Mouse (Mus musculus) sigmoid colon, adult 10 weeks (tissue): ENCODE results near the gene Gm21708. TPM values are rescaled to one million over a fixed set of nuclear protein-coding genes. Genes with fewer than 3 reads are reported as not detected.

Experiments
- polyA plus RNA-seq: library from polyadenylated mRNA; stranded (reverse); fragments of 350-450 nt; fragmentation: Illumina TruSeq; extraction: RNeasy Lipid Tissue Mini Kit (QIAGEN cat#74804); gene quantifications from one replicate; pipeline ENCODE4 v1.2.3, GENCODE M21; 2014; ENCODE audit warnings: low read depth, low replicate concordance

The Gm21708 gene
- polyA plus RNA-seq: not detected

DNA sequence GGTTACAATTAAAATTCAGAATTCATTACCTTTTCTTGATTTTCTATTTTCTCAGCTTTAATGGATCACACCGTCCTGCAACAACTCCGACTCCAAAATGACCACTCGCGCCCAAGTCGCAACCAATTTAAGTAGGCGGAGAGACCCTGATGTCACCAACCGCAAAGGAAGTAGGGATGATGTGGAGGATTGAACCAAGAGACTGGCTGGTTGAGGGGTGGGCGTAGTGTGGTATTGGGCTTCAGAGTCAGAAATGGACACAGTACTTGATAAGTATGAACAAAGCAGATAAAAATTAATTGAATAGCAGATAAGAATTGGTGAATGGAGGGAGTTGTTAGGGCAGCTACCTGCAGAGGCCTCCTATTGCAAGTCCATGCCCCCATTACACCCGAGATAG, at the start of gene Gm21708, which contains the start of gene Gm21704:
Gene Gm21708 (minus strand): TSS at position 101 of the 400 bp plus-strand sequence.
Gene Gm21704 (minus strand): TSS at position 101 of the 400 bp plus-strand sequence.

Other genes with a start within 250 kb of the Gm21708 start
- gene Gm21677, start 103.7 kb downstream of the Gm21708 start, polyA plus RNA-seq: not detected
- not detected for gene Gm21693, start 64.8 kb downstream of the Gm21708 start, polyA plus RNA-seq
- not detected for gene Gm21704, start within 50 bp of the Gm21708 start, polyA plus RNA-seq